Mouse (Mus musculus): ENCODE measurements around the gene Fam47e. TPM values are rescaled to one million over a fixed set of nuclear protein-coding genes. Genes with fewer than 3 reads are reported as not detected.

Fam47e gene
- polyA plus RNA-seq, 1 experiment from 2014 or later, result 0.09 TPM

Other genes with a start within 250 kb of the Fam47e start
- 20.0 and 23.7 TPM in 2 replicates for gene Sdad1, start 244.6 kb upstream of the Fam47e start, polyA plus RNA-seq (2015; fragmentation: Nextera tagmentation; extraction: Ambion mirVana)
- 0.49 TPM in 1 of 2 replicates, not detected in the other for gene Cxcl9, start 227.0 kb upstream of the Fam47e start, polyA plus RNA-seq (2015; fragmentation: Nextera tagmentation; extraction: Ambion mirVana)
- 49.4 and 65.5 TPM in 2 replicates for gene Art3, start 223.2 kb upstream of the Fam47e start, polyA plus RNA-seq (2015; fragmentation: Nextera tagmentation; extraction: Ambion mirVana)
- gene Cxcl10, start 206.2 kb upstream of the Fam47e start, polyA plus RNA-seq (2015; fragmentation: Nextera tagmentation; extraction: Ambion mirVana), result 0.92 and 6.4 TPM in 2 replicates
- gene Nup54, start 119.8 kb upstream of the Fam47e start, polyA plus RNA-seq (2015; fragmentation: Nextera tagmentation; extraction: Ambion mirVana), result 31.2 and 33.7 TPM in 2 replicates
- gene Scarb2, start 48.2 kb upstream of the Fam47e start, polyA plus RNA-seq (2015; fragmentation: Nextera tagmentation; extraction: Ambion mirVana), result 14.9 and 17.3 TPM in 2 replicates
- 75.5 and 82.9 TPM in 2 replicates for gene Stbd1, start 48.0 kb downstream of the Fam47e start, polyA plus RNA-seq (2015; fragmentation: Nextera tagmentation; extraction: Ambion mirVana)
- 0.56 and 0.64 TPM in 2 replicates for gene Ccdc158, start 120.2 kb downstream of the Fam47e start, polyA plus RNA-seq (2015; fragmentation: Nextera tagmentation; extraction: Ambion mirVana)
- gene Shroom3, start 128.4 kb downstream of the Fam47e start, polyA plus RNA-seq (2015; fragmentation: Nextera tagmentation; extraction: Ambion mirVana), result 11.3 and 12.5 TPM in 2 replicates